Mouse (Mus musculus): Measurements from ENCODE around the gene Tmem255b. TPM values are rescaled to one million over a fixed set of nuclear protein-coding genes. Genes with fewer than 3 reads are reported as not detected.

Tmem255b gene
- polyA plus RNA-seq, 1 experiment from 2014 or later = not detected

GRCm38 (mm10) chr8:13411597-13411996 is 23.4 kb upstream of the Tmem255b start:
- no peak overlapping the region for H3K4me2 ChIP-seq (replicated peaks; ENCODE audit: low read depth, low read length)
- H3K9me3 ChIP-seq (ENCODE audit: control insufficient read depth, low read length) = no peaks in the 10 kb centered on the region
- DNase-seq (ENCODE audit: low spot score) (peak; percentile 82), ATAC-seq (ENCODE audit: low FRiP score) (no peak)
- no peak overlapping the region for H3K9ac ChIP-seq (ENCODE audit: low read depth, low read length)
- WGBS = 31% methylated on average over 6 of the region's 6 CpGs
- no peak overlapping the region for H3K4me3 ChIP-seq (ENCODE audit: low read depth, low read length)
- H3K36me3 ChIP-seq (ENCODE audit: control insufficient read depth, insufficient read depth, low read length) = no peaks in the 10 kb centered on the region
- no peak overlapping the region for H3K27ac ChIP-seq (ENCODE audit: low read depth, low read length)
- no peaks in the 10 kb centered on the region for H3K27me3 ChIP-seq (ENCODE audit: control insufficient read depth, insufficient read depth, low read length)
- H3K4me1 ChIP-seq (replicated peaks; ENCODE audit: control insufficient read depth, insufficient read depth, low read length) = no peaks in the 10 kb centered on the region

GRCm38 (mm10) chr8:13412891-13413558 is 22.0 kb upstream of the Tmem255b start:
- H3K4me2 ChIP-seq (replicated peaks; ENCODE audit: low read depth, low read length) = no peak overlapping the region
- ATAC-seq (ENCODE audit: low FRiP score) = no peak
- no peak overlapping the region for H3K27ac ChIP-seq (ENCODE audit: low read depth, low read length)
- 64% methylated on average over 13 of the region's 13 CpGs for WGBS
- peak; percentile 76 for DNase-seq (ENCODE audit: low spot score)
- H3K4me3 ChIP-seq (ENCODE audit: low read depth, low read length) = no peak overlapping the region
- no peaks in the 10 kb centered on the region for H3K27me3 ChIP-seq (ENCODE audit: control insufficient read depth, insufficient read depth, low read length)
- no peaks in the 10 kb centered on the region for H3K4me1 ChIP-seq (replicated peaks; ENCODE audit: control insufficient read depth, insufficient read depth, low read length)
- no peaks in the 10 kb centered on the region for H3K36me3 ChIP-seq (ENCODE audit: control insufficient read depth, insufficient read depth, low read length)
- no peak overlapping the region for H3K9ac ChIP-seq (ENCODE audit: low read depth, low read length)
- H3K9me3 ChIP-seq (ENCODE audit: control insufficient read depth, low read length) = no peaks in the 10 kb centered on the region

GRCm38 (mm10) chr8:13413823-13414390 is 21.1 kb upstream of the Tmem255b start:
- Histone ChIP-seq H3K36me3 (ENCODE audit: control insufficient read depth, insufficient read depth, low read length) (no peaks in the 10 kb centered on the region), H3K4me2 (replicated peaks; ENCODE audit: low read depth, low read length) (no peak overlapping the region), H3K4me1 (replicated peaks; ENCODE audit: control insufficient read depth, insufficient read depth, low read length) (no peaks in the 10 kb centered on the region), H3K9ac (ENCODE audit: low read depth, low read length) (no peak overlapping the region), H3K27me3 (ENCODE audit: control insufficient read depth, insufficient read depth, low read length) (no peaks in the 10 kb centered on the region), H3K27ac (ENCODE audit: low read depth, low read length) (no peak overlapping the region), H3K9me3 (ENCODE audit: control insufficient read depth, low read length) (no peaks in the 10 kb centered on the region), H3K4me3 (ENCODE audit: low read depth, low read length) (no peak overlapping the region)
- 50% methylated on average over 12 of the region's 12 CpGs for WGBS
- ATAC-seq (ENCODE audit: low FRiP score) (no peak), DNase-seq (ENCODE audit: low spot score) (no peak)

GRCm38 (mm10) chr8:13415879-13416278 is 19.1 kb upstream of the Tmem255b start:
- Histone ChIP-seq H3K4me1 (replicated peaks; ENCODE audit: control insufficient read depth, insufficient read depth, low read length) (no peaks in the 10 kb centered on the region), H3K27me3 (ENCODE audit: control insufficient read depth, insufficient read depth, low read length) (no peaks in the 10 kb centered on the region), H3K27ac (ENCODE audit: low read depth, low read length) (no peak overlapping the region), H3K4me2 (replicated peaks; ENCODE audit: low read depth, low read length) (no peak overlapping the region), H3K9me3 (ENCODE audit: control insufficient read depth, low read length) (no peaks in the 10 kb centered on the region), H3K36me3 (ENCODE audit: control insufficient read depth, insufficient read depth, low read length) (no peaks in the 10 kb centered on the region), H3K4me3 (ENCODE audit: low read depth, low read length) (no peak overlapping the region), H3K9ac (ENCODE audit: low read depth, low read length) (no peak overlapping the region)
- ATAC-seq (ENCODE audit: low FRiP score) (no peak), DNase-seq (ENCODE audit: low spot score) (no peak)
- 80% methylated on average over 10 of the region's 10 CpGs for WGBS

- H3K4me2 ChIP-seq (replicated peaks; ENCODE audit: low read depth, low read length) = no peak overlapping the region
- no peak overlapping the region for H3K27ac ChIP-seq (ENCODE audit: low read depth, low read length)
- H3K36me3 ChIP-seq (ENCODE audit: control insufficient read depth, insufficient read depth, low read length) = no peaks in the 10 kb centered on the region
- no peak overlapping the region for H3K9ac ChIP-seq (ENCODE audit: low read depth, low read length)
- ATAC-seq (ENCODE audit: low FRiP score) (no peak), DNase-seq (ENCODE audit: low spot score) (no peak)
- no peaks in the 10 kb centered on the region for H3K27me3 ChIP-seq (ENCODE audit: control insufficient read depth, insufficient read depth, low read length)
- H3K4me1 ChIP-seq (replicated peaks; ENCODE audit: control insufficient read depth, insufficient read depth, low read length) = no peaks in the 10 kb centered on the region
- H3K9me3 ChIP-seq (ENCODE audit: control insufficient read depth, low read length) = no peaks in the 10 kb centered on the region
- 83% methylated on average over 2 of the region's 2 CpGs for WGBS
- no peak overlapping the region for H3K4me3 ChIP-seq (ENCODE audit: low read depth, low read length)
Measured at GRCm38 (mm10) chr8:13419111-13419639, 15.8 kb upstream of the Tmem255b start.

GRCm38 (mm10) chr8:13420970-13421369 is 14.0 kb upstream of the Tmem255b start:
- no peak overlapping the region for H3K4me3 ChIP-seq (ENCODE audit: low read depth, low read length)
- 87% methylated on average over 6 of the region's 6 CpGs for WGBS
- ATAC-seq (ENCODE audit: low FRiP score) = no peak

GRCm38 (mm10) chr8:13427351-13427750 is 7.6 kb upstream of the Tmem255b start:
- WGBS = 81% methylated on average over 6 of the region's 6 CpGs
- Histone ChIP-seq H3K27me3 (ENCODE audit: control insufficient read depth, insufficient read depth, low read length) (no peaks in the 10 kb centered on the region), H3K4me3 (ENCODE audit: low read depth, low read length) (no peak overlapping the region), H3K4me2 (replicated peaks; ENCODE audit: low read depth, low read length) (no peak overlapping the region), H3K36me3 (ENCODE audit: control insufficient read depth, insufficient read depth, low read length) (no peaks in the 10 kb centered on the region), H3K9ac (ENCODE audit: low read depth, low read length) (no peak overlapping the region), H3K9me3 (ENCODE audit: control insufficient read depth, low read length) (no peaks in the 10 kb centered on the region), H3K4me1 (replicated peaks; ENCODE audit: control insufficient read depth, insufficient read depth, low read length) (no peaks in the 10 kb centered on the region), H3K27ac (ENCODE audit: low read depth, low read length) (no peak overlapping the region)
- DNase-seq (ENCODE audit: low spot score) (no peak), ATAC-seq (ENCODE audit: low FRiP score) (no peak)

More at GRCm38 (mm10) chr8:13420970-13421369, 14.0 kb upstream of the Tmem255b start:
- no peak for DNase-seq (ENCODE audit: low spot score)
- Histone ChIP-seq H3K4me1 (replicated peaks; ENCODE audit: control insufficient read depth, insufficient read depth, low read length) (no peaks in the 10 kb centered on the region), H3K36me3 (ENCODE audit: control insufficient read depth, insufficient read depth, low read length) (no peaks in the 10 kb centered on the region), H3K27ac (ENCODE audit: low read depth, low read length) (no peak overlapping the region), H3K9me3 (ENCODE audit: control insufficient read depth, low read length) (no peaks in the 10 kb centered on the region), H3K9ac (ENCODE audit: low read depth, low read length) (no peak overlapping the region), H3K27me3 (ENCODE audit: control insufficient read depth, insufficient read depth, low read length) (no peaks in the 10 kb centered on the region), H3K4me2 (replicated peaks; ENCODE audit: low read depth, low read length) (no peak overlapping the region)

- DNase-seq (ENCODE audit: low spot score) (no peak), ATAC-seq (ENCODE audit: low FRiP score) (no peak)
- Histone ChIP-seq H3K4me2 (replicated peaks; ENCODE audit: low read depth, low read length) (no peak overlapping the region), H3K4me3 (ENCODE audit: low read depth, low read length) (no peak overlapping the region), H3K9ac (ENCODE audit: low read depth, low read length) (no peak overlapping the region), H3K4me1 (replicated peaks; ENCODE audit: control insufficient read depth, insufficient read depth, low read length) (no peaks in the 10 kb centered on the region), H3K36me3 (ENCODE audit: control insufficient read depth, insufficient read depth, low read length) (no peaks in the 10 kb centered on the region), H3K27me3 (ENCODE audit: control insufficient read depth, insufficient read depth, low read length) (no peaks in the 10 kb centered on the region), H3K27ac (ENCODE audit: low read depth, low read length) (no peak overlapping the region), H3K9me3 (ENCODE audit: control insufficient read depth, low read length) (no peaks in the 10 kb centered on the region)
- 91% methylated on average over 9 of the region's 9 CpGs for WGBS
Measured at GRCm38 (mm10) chr8:13428156-13428555, 6.8 kb upstream of the Tmem255b start.

- H3K4me3 ChIP-seq (ENCODE audit: low read depth, low read length) = no peak overlapping the region
- H3K4me1 ChIP-seq (replicated peaks; ENCODE audit: control insufficient read depth, insufficient read depth, low read length) = no peaks in the 10 kb centered on the region
- WGBS = 92% methylated on average over 7 of the region's 7 CpGs
- H3K9me3 ChIP-seq (ENCODE audit: control insufficient read depth, low read length) = no peaks in the 10 kb centered on the region
- no peaks in the 10 kb centered on the region for H3K36me3 ChIP-seq (ENCODE audit: control insufficient read depth, insufficient read depth, low read length)
- H3K27ac ChIP-seq (ENCODE audit: low read depth, low read length) = no peak overlapping the region
- ATAC-seq (ENCODE audit: low FRiP score) (no peak), DNase-seq (ENCODE audit: low spot score) (no peak)
- H3K9ac ChIP-seq (ENCODE audit: low read depth, low read length) = no peak overlapping the region
- no peak overlapping the region for H3K4me2 ChIP-seq (replicated peaks; ENCODE audit: low read depth, low read length)
- peaks cover 8% of the 10 kb centered on the region for H3K27me3 ChIP-seq (ENCODE audit: control insufficient read depth, insufficient read depth, low read length)
Measured at GRCm38 (mm10) chr8:13430412-13430811, 4.6 kb upstream of the Tmem255b start.

All from hindbrain, embryonic 11.5 days (tissue).